Mouse (Mus musculus): ENCODE results near the gene Gm21477.
"Not testable (repeated sequence)": the region's sequence is repeated elsewhere in the genome, so short reads cannot be mapped to it uniquely, and the experiment has no call there.

Gene Gm21477

DNA sequence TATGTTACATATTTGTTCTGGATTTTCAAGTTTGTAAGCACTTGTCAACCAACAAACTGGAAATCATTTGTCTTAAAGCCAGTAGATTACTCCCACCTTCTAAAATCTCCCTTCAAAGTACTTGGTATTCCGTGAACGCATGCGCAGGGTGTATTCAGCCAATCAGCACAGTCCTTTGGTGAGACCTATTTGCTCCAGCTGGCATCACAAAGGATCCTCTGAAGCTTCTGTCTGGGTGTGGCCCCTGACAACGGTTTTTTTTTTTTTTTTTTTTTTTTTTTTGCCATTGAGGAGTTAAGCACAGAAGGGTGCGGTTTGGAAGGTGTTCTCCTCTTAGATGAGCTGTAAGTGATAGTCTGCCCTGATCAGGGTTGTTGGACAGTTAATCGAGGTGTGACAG is at the start of gene Gm21477:
Gene Gm21477 (plus strand): TSS at position 301 of the 400 bp plus-strand sequence.
- not testable (repeated sequence) for DNase-seq
